Mouse (Mus musculus): ENCODE results near the gene Pkd1. TPM values are rescaled to one million over a fixed set of nuclear protein-coding genes. Genes with fewer than 3 reads are reported as not detected.

Gene Pkd1
- total RNA-seq, 4 experiments from 2014 or later = 72.1 to 120 (median 88.4) TPM

GRCm38 (mm10) chr17:24644030-24644715, 94.5 kb downstream of the Pkd1 start:
- no peak for DNase-seq (ENCODE audit: low spot score in 2 of 2)

- no peak for DNase-seq (ENCODE audit: low spot score in 2 of 2)
Observed at GRCm38 (mm10) chr17:24644875-24645721, 95.5 kb downstream of the Pkd1 start.

- DNase-seq (ENCODE audit: low spot score in 2 of 2) = no peak
Observed at GRCm38 (mm10) chr17:24645916-24646315, 96.3 kb downstream of the Pkd1 start.

Small RNA genes within 50 kb of the gene (microRNA-seq; reads per million reads assigned to microRNA genes)
- gene Gm24589 = 16.6 to 20.2 reads per million in 2 experiments

Other genes starting within 250 kb of the Pkd1 start
- 1 to 10 TPM in 1 of 4 experiments, under 1 TPM in 3; 0.49 to 1.1 (median 0.75) TPM for gene Abca17, start 198.8 kb upstream of the Pkd1 start, total RNA-seq (2022)
- 10 to 100 TPM; 63.7 to 69.3 (median 67.1) TPM for gene Abca3, start 197.9 kb upstream of the Pkd1 start, total RNA-seq (2022)
- gene Rnps1, start 135.3 kb upstream of the Pkd1 start, total RNA-seq (2022) = 100 to 1,000 TPM; 122 to 134 (median 134) TPM
- 10 to 100 TPM; 23.1 to 33.9 (median 27.9) TPM for gene Eci1, start 123.2 kb upstream of the Pkd1 start, total RNA-seq (2022)
- 10 to 100 TPM in 1 of 4 experiments, 1 to 10 TPM in 3; 5.8 to 12.1 (median 8.2) TPM for gene Dnase1l2, start 106.7 kb upstream of the Pkd1 start, total RNA-seq (2022)
- gene E4f1, start 79.5 kb upstream of the Pkd1 start, total RNA-seq (2022) = 10 to 100 TPM; 31.0 to 44.2 (median 38.4) TPM
- gene Pgp, start 79.4 kb upstream of the Pkd1 start, total RNA-seq (2022) = 10 to 100 TPM; 54.8 to 62.3 (median 57.7) TPM
- gene Bricd5, start 76.0 kb upstream of the Pkd1 start, total RNA-seq (2022) = 1 to 10 TPM in 2 of 4 experiments, under 1 TPM in 2; 0.90 to 2.0 (median 1.4) TPM
- 10 to 100 TPM; 39.7 to 43.9 (median 41.9) TPM for gene Mlst8, start 70.8 kb upstream of the Pkd1 start, total RNA-seq (2022)
- 100 to 1,000 TPM; 134 to 172 (median 153) TPM for gene Caskin1, start 61.2 kb upstream of the Pkd1 start, total RNA-seq (2022)
- gene Traf7, start 21.9 kb upstream of the Pkd1 start, total RNA-seq (2022) = 100 to 1,000 TPM in 2 of 4 experiments, 10 to 100 TPM in 2; 82.9 to 106 (median 97.4) TPM
- gene Rab26, start 15.6 kb upstream of the Pkd1 start, total RNA-seq (2022) = 10 to 100 TPM; 63.4 to 66.7 (median 65.6) TPM
- 100 to 1,000 TPM; 149 to 212 (median 191) TPM for gene Tsc2, start 82.8 kb downstream of the Pkd1 start, total RNA-seq (2022)
- gene Nthl1, start 82.8 kb downstream of the Pkd1 start, total RNA-seq (2022) = 1 to 10 TPM; 6.5 to 9.1 (median 7.6) TPM
- 10 to 100 TPM; 41.9 to 48.7 (median 44.1) TPM for gene Slc9a3r2, start 100.5 kb downstream of the Pkd1 start, total RNA-seq (2022)
- gene Npw, start 108.6 kb downstream of the Pkd1 start, total RNA-seq (2022) = 1 to 10 TPM in 3 of 4 experiments, not detected in 1; 1.1 to 2.6 (median 2.5) TPM
- 10 to 100 TPM; 36.8 to 41.6 (median 38.2) TPM for gene Zfp598, start 119.9 kb downstream of the Pkd1 start, total RNA-seq (2022)
- gene Syngr3, start 140.1 kb downstream of the Pkd1 start, total RNA-seq (2022) = 100 to 1,000 TPM; 137 to 165 (median 150) TPM
- 10 to 100 TPM; 17.9 to 23.4 (median 21.1) TPM for gene Gfer, start 146.3 kb downstream of the Pkd1 start, total RNA-seq (2022)
- gene Noxo1, start 146.4 kb downstream of the Pkd1 start, total RNA-seq (2022) = 1 to 10 TPM; 2.0 to 4.3 (median 3.4) TPM
- 10 to 100 TPM; 24.2 to 32.3 (median 27.8) TPM for gene Tbl3, start 157.8 kb downstream of the Pkd1 start, total RNA-seq (2022)
- gene Rnf151, start 168.2 kb downstream of the Pkd1 start, total RNA-seq (2022) = under 1 TPM in 2 of 4 experiments, not detected in 2; 0.36 to 0.47 TPM
- gene Rps2, start 168.3 kb downstream of the Pkd1 start, total RNA-seq (2022) = 100 to 1,000 TPM; 282 to 365 (median 323) TPM
- gene Ndufb10, start 174.6 kb downstream of the Pkd1 start, total RNA-seq (2022) = 100 to 1,000 TPM; 214 to 227 (median 222) TPM
- under 1 TPM; 0.23 to 0.77 (median 0.54) TPM for gene Rpl3l, start 178.0 kb downstream of the Pkd1 start, total RNA-seq (2022)
- gene Msrb1, start 186.8 kb downstream of the Pkd1 start, total RNA-seq (2022) = 10 to 100 TPM; 41.1 to 50.5 (median 47.2) TPM
- under 1 TPM in 1 of 4 experiments, not detected in 3; 0.23 TPM for gene Hs3st6, start 203.2 kb downstream of the Pkd1 start, total RNA-seq (2022)